Mouse (Mus musculus) hindbrain, embryonic 14.5 days (tissue): ENCODE measurements at regions not wholly inside any gene's neighbourhood (a gene's known extent, or its start where the extent isn't known, plus 50 kb on each side); places are given as distances from the start of the nearest gene placed in this dataset.

ENCODE experiments used
- ATAC-seq: fragments of 200-750 bp; cut with Nextera tagmentation; 2 replicates; pipeline ENCODE4 v1.8.0; 2017; ENCODE audit warnings: moderate number of reproducible peaks, mild to moderate bottlenecking, moderate TSS enrichment, moderate library complexity; ENCODE audit not compliant: low FRiP score
- DNase-seq: peaks from one replicate; pipeline ENCODE4 v3.0.0-alpha.2; 2015; ENCODE audit warnings: low spot score
- H3K27ac ChIP-seq: fragments of 300-500 bp; sonication (generic); 2 replicates; pipeline ENCODE4 v1.5.1; 2014; ENCODE audit warnings: mild to moderate bottlenecking, moderate library complexity
- H3K27me3 ChIP-seq: fragments of 300-500 bp; sonication (generic); 2 replicates; pipeline ENCODE4 v1.6.1; 2014; ENCODE audit warnings: mild to moderate bottlenecking, low read length, mixed read lengths; ENCODE audit not compliant: control insufficient read depth, insufficient read depth
- H3K36me3 ChIP-seq: fragments of 300-500 bp; sonication (generic); replicated peaks from 2 replicates; pipeline ENCODE4 v1.6.1; 2014; ENCODE audit not compliant: control insufficient read depth, insufficient read depth
- H3K4me1 ChIP-seq: fragments of 300-500 bp; sonication (generic); replicated peaks from 2 replicates; pipeline ENCODE4 v1.6.1; 2014; ENCODE audit warnings: antibody characterized with exemption, low read length, mixed read lengths; ENCODE audit not compliant: control insufficient read depth, insufficient read depth
- H3K4me2 ChIP-seq: fragments of 300-500 bp; sonication (generic); replicated peaks from 2 replicates; pipeline ENCODE4 v1.6.1; 2014; ENCODE audit warnings: mild to moderate bottlenecking, moderate library complexity
- H3K4me3 ChIP-seq: fragments of 300-500 bp; sonication (generic); replicated peaks from 2 replicates; pipeline ENCODE4 v1.5.1; 2014; ENCODE audit warnings: mild to moderate bottlenecking, low read length
- H3K9ac ChIP-seq: fragments of 300-500 bp; sonication (generic); 2 replicates; pipeline ENCODE4 v1.6.1; 2014
- H3K9me3 ChIP-seq: fragments of 300-500 bp; sonication (generic); 2 replicates; pipeline ENCODE4 v1.6.1; 2016; ENCODE audit warnings: low read length; ENCODE audit not compliant: control insufficient read depth
- WGBS: fragments of 180-500 bp; shearing (Covaris S2); extraction: QIAGEN DNeasy Blood & Tissue Kit; methylation state at CpG from one replicate; pipeline ENCODE4 v1.1.7; 2014; 5-methylcytosine and 5-hydroxymethylcytosine counted together

- H3K9me3 ChIP-seq: no peaks in the 10 kb centered on the region; the same call in 1 of the 2 replicates
- ATAC-seq: no peak
- no peak overlapping the region for H3K4me2 ChIP-seq
- H3K27me3 ChIP-seq: no peaks in the 10 kb centered on the region
- H3K27ac ChIP-seq: no peak overlapping the region
- DNase-seq: no peak
- H3K36me3 ChIP-seq: no peaks in the 10 kb centered on the region
- H3K4me1 ChIP-seq: no peaks in the 10 kb centered on the region
- 81% methylated on average over 3 of the region's 3 CpGs for WGBS
- no peak overlapping the region for H3K4me3 ChIP-seq
- H3K9ac ChIP-seq: no peak overlapping the region
Observed at GRCm38 (mm10) chr7:110713661-110714060, 54.3 kb upstream of the Ampd3 start.

DNA sequence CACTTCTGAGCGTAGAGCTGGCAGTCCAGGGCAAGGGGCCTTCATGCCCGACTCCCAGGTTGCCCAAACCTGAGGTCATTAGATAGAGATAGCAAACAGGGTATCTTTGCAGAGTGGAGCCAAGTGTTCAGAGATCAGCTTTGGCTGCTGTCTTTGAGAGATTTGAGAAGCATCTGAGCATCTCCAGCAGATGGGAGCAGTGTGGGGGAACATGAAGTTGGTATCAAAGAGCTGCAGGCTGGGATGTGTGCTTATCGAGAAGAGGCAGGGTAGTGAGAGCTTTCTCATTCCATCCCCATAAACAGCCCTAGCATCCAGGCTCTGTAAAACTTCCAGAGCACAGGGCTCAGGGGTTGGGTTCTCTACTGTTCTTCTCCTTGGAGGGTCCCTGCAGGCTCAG lies 52.9 kb upstream of the Ampd3 start:
- no peak for DNase-seq
- ATAC-seq: no peak
- H3K27me3 ChIP-seq: no peaks in the 10 kb centered on the region
- H3K27ac ChIP-seq: no peak overlapping the region
- 88% methylated on average over 3 of the region's 3 CpGs for WGBS
- H3K4me1 ChIP-seq: no peaks in the 10 kb centered on the region
- no peaks in the 10 kb centered on the region; the same call in 1 of the 2 replicates for H3K9me3 ChIP-seq
- H3K4me3 ChIP-seq: no peak overlapping the region
- H3K4me2 ChIP-seq: no peak overlapping the region
- no peaks in the 10 kb centered on the region for H3K36me3 ChIP-seq
- H3K9ac ChIP-seq: no peak overlapping the region

DNA sequence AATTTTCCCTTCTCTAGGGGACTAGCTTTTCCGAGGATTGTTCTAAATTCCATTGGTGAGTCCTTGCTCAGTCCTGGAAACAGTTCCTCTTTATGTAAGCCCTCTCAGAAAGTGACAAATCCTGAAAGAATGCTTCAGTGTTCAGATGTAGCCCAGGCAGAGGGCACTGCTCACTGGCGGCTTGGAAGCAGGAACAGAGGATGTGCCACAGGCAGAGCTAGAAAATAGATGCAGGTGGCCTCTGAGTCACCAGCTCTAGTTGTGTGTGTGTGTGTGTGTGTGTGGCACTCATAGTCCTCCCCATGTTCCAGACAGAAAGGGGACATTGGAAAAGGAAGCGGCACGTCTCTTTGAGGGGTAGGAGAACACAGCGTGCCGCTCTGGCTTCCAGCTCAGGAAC lies 52.5 kb upstream of the Ampd3 start:
- WGBS: 83% methylated on average over 6 of the region's 6 CpGs
- no peaks in the 10 kb centered on the region; the same call in 1 of the 2 replicates for H3K9me3 ChIP-seq
- no peak overlapping the region for H3K27ac ChIP-seq
- ATAC-seq (no peak), DNase-seq (no peak)
- H3K4me3 ChIP-seq: no peak overlapping the region
- H3K36me3 ChIP-seq: no peaks in the 10 kb centered on the region
- no peak overlapping the region for H3K9ac ChIP-seq
- H3K4me1 ChIP-seq: no peaks in the 10 kb centered on the region
- H3K27me3 ChIP-seq: no peaks in the 10 kb centered on the region
- H3K4me2 ChIP-seq: no peak overlapping the region

- Histone ChIP-seq H3K4me1 (no peaks in the 10 kb centered on the region), H3K27ac (no peak overlapping the region), H3K9ac (no peak overlapping the region), H3K4me2 (no peak overlapping the region), H3K4me3 (no peak overlapping the region), H3K9me3 (no peaks in the 10 kb centered on the region; the same call in 1 of the 2 replicates), H3K27me3 (no peaks in the 10 kb centered on the region), H3K36me3 (no peaks in the 10 kb centered on the region)
- no peak for ATAC-seq
- 89% methylated on average over 6 of the region's 6 CpGs for WGBS
- DNase-seq: no peak
Observed at GRCm38 (mm10) chr7:110717104-110717503, 50.9 kb upstream of the Ampd3 start.
